Mouse (Mus musculus) C2C12 (cell line): ENCODE data around the gene Ccdc120. TPM values are rescaled to one million over a fixed set of nuclear protein-coding genes. Genes with fewer than 3 reads are reported as not detected.

Source experiments
- H3K27me3 ChIP-seq: one replicate; pipeline ENCODE4 v1.6.1; 2011; ENCODE audit not compliant: control insufficient read depth, insufficient read depth, insufficient read length
- H3K36me3 ChIP-seq: one replicate; pipeline ENCODE4 v1.6.1; 2011; ENCODE audit not compliant: control insufficient read depth, insufficient read depth
- H3K4me3 ChIP-seq: one replicate; pipeline ENCODE4 v1.5.1; 2011; ENCODE audit warnings: mild to moderate bottlenecking, control low read depth; ENCODE audit not compliant: poor library complexity, insufficient read depth, severe bottlenecking
- H3K79me2 ChIP-seq: one replicate; pipeline ENCODE4 v1.6.1; 2011; ENCODE audit not compliant: control insufficient read depth, insufficient read depth
- H3K79me3 ChIP-seq: one replicate; pipeline ENCODE4 v1.6.1; 2011; ENCODE audit warnings: low read depth, control low read depth
- H3ac ChIP-seq: one replicate; pipeline ENCODE3; 2011; ENCODE audit warnings: low read depth; ENCODE audit not compliant: control insufficient read depth, insufficient read length
- CEBPB ChIP-seq: IDR thresholded peaks from one replicate; pipeline ENCODE4 v1.6.1; 2011; ENCODE audit warnings: low read depth, mild to moderate bottlenecking, control low read depth, moderate library complexity
- CTCF ChIP-seq: IDR thresholded peaks from one replicate; pipeline ENCODE4 v1.5.1; 2011; ENCODE audit not compliant: control insufficient read depth, insufficient read depth, insufficient read length
- FOSL1 ChIP-seq: IDR thresholded peaks from one replicate; pipeline ENCODE4 v1.8.0; 2011; ENCODE audit warnings: mild to moderate bottlenecking, low read length; ENCODE audit not compliant: poor library complexity, insufficient read depth, severe bottlenecking
- MAX ChIP-seq: IDR thresholded peaks from one replicate; pipeline ENCODE4 v1.6.1; 2011; ENCODE audit warnings: mild to moderate bottlenecking, control low read depth
- MYOD1 ChIP-seq: IDR thresholded peaks from one replicate; pipeline ENCODE4 v1.6.1; 2011; ENCODE audit warnings: low read depth; ENCODE audit not compliant: control insufficient read depth, insufficient read length
- MYOG ChIP-seq: IDR thresholded peaks from one replicate; pipeline ENCODE4 v1.6.1; 2011; ENCODE audit not compliant: control insufficient read depth, insufficient read length; ENCODE audit errors: extremely low read depth
- USF1 ChIP-seq: IDR thresholded peaks from one replicate; pipeline ENCODE4 v1.6.1; 2011; ENCODE audit warnings: low read depth, mild to moderate bottlenecking, control low read depth, moderate library complexity
- polyA plus RNA-seq: library from polyadenylated mRNA; unstranded; fragments of >200 nt; fragmentation: generic; extraction: Trizol; gene quantifications from one replicate; pipeline ENCODE4 v1.2.1, GENCODE M21; 2012; ENCODE audit warnings: missing spikeins

Gene Ccdc120
- polyA plus RNA-seq, 1 experiment = 9.4 TPM

DNA sequence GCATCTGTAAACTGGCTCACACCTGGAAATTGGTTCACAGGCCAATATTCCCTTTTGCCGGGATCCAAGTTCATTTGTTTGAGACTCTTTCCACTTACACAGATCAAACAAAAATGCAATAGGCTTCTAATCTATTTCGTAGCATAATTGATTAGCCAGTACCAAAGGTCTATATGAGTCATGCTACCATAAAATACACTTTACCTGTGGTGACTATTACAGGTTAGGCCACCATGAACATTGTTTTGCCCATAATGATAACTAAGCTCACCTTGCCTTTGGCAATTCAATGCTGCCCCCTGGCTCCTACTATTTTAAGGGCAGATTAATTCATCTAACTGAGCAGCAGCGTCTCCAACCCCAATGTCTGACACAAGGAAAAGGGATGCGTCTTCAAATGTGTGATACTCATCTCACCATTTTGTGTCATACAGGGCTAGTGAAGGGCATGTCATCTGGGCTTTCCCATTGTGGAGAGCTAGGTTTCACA lies 31.9 kb upstream of the Ccdc120 start:
- no peak overlapping the region for H3K4me3 ChIP-seq
- no peak for TF ChIP-seq USF1
- no peak for TF ChIP-seq CTCF
- no peak for TF ChIP-seq MAX
- no peak for TF ChIP-seq MYOG
- TF ChIP-seq MYOD1 = no peak
- TF ChIP-seq CEBPB = no peak
- TF ChIP-seq FOSL1 = no peak
- H3K79me3 ChIP-seq = no peaks in the 10 kb centered on the region
- no peaks in the 10 kb centered on the region for H3K79me2 ChIP-seq
- H3K27me3 ChIP-seq = no peaks in the 10 kb centered on the region
- H3K36me3 ChIP-seq = no peaks in the 10 kb centered on the region
- no peak overlapping the region for H3ac ChIP-seq

DNA sequence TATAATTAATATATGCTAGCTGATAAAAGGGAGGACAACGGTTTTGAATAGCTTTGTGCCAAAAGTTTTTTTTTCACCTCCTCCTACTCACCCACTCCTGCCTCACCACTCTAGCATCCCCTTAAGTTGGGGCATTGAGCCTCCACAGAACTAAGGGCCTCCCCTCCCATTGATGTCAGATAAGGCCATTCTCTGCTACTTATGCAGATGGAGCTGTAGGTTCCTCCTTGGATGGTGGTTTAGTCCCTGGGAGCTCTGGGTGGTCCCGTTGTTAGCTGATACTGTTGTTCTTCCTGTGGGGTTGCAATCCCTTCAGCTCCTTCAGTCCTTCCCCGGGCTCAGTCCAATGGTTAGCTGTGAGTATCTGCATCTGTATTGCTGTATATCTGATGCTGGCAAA lies 28.6 kb upstream of the Ccdc120 start:
- no peak overlapping the region for H3ac ChIP-seq
- no peaks in the 10 kb centered on the region for H3K79me2 ChIP-seq
- TF ChIP-seq FOSL1 (no peak), CTCF (no peak), MYOD1 (no peak), USF1 (no peak), MAX (no peak), MYOG (no peak), CEBPB (no peak)
- no peaks in the 10 kb centered on the region for H3K27me3 ChIP-seq
- no peak overlapping the region for H3K4me3 ChIP-seq
- H3K36me3 ChIP-seq = no peaks in the 10 kb centered on the region
- no peaks in the 10 kb centered on the region for H3K79me3 ChIP-seq

DNA sequence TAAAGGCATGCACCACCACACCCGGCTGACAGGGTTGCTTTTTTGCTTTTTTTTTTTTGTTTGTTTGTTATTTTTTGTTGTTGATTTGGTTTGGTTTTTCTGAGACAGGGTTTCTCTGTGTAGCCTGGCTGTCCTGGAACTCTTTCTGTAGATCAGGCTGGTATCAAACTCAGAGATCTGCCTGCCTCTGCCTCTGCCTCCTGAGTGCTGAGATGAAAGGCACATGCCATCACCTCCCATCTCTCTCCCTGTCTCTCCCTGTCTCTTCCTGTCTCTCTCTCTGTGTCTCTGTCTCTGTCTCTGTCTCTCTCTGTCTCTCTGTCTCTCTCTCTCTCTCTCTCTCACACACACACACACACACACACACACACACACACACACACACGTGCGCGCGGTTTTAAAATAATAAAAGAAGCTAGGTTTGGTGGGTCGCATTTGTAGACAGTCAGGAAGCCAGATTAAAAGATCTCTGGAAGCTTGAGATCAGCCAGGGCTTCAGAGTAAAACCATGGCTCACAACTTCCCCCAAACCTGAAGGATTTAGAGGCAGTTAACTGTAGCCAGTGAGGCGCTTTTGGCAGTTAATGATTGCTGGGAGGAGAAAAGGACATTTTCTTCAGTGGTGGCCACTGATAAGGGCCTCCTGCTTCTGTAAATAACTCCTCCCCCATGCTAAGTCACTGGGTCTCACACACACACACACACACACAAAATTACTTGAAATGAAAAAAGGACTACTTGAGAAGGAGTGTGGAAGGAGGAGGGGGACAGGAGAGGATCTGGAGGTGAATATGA lies 27.9 kb upstream of the Ccdc120 start:
- no peak overlapping the region for H3K4me3 ChIP-seq

DNA sequence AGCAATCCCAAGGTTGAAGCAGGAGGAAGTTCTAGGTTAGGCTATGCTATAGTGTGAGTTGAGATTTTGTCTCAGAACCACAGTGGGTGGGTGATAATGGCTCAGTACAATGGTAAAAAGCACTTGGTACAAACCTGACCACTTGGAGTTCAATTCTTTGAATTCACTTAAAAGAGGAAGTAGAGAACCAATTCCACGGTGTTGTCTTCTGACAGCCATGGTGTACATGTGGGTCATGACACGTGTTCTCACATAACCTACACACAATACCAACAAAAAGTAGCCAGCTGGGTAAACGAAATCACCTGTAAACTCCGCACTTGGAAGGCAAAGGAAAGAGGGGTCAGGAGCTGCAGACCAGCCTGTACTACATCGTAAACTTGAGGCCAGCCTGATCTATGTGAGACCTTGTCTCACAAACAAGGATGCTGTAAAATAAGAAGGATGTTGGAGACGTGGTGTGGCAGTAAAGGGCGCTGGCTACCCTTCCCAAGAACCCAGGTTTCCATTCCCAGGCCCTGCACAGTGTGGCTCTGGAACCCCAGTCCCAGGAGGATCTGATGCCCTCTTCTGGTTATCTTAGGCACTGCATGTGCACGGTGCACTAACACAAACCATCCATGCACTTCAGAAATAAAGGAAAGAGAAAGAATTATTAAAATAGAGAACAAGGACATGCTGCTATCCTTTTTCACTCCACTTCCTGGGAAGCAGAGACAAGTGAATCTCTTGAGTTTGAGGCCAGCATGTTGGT lies 25.8 kb upstream of the Ccdc120 start:
- TF ChIP-seq USF1 (no peak), CEBPB (no peak), FOSL1 (no peak), MYOD1 (no peak), CTCF (peak; percentile 21), MAX (no peak)
- no peak overlapping the region for H3ac ChIP-seq
- H3K36me3 ChIP-seq = peaks cover 14% of the 10 kb centered on the region
- H3K79me3 ChIP-seq = no peaks in the 10 kb centered on the region
- no peaks in the 10 kb centered on the region for H3K27me3 ChIP-seq
- no peak overlapping the region for H3K4me3 ChIP-seq
- no peaks in the 10 kb centered on the region for H3K79me2 ChIP-seq

More for the DNA sequence above, 27.9 kb upstream of the Ccdc120 start:
- Histone ChIP-seq H3K36me3 (peaks cover 4% of the 10 kb centered on the region), H3K79me3 (no peaks in the 10 kb centered on the region), H3K27me3 (no peaks in the 10 kb centered on the region), H3ac (no peak overlapping the region), H3K79me2 (no peaks in the 10 kb centered on the region)
- TF ChIP-seq CTCF (no peak), MYOG (no peak), FOSL1 (no peak), CEBPB (no peak), MAX (no peak), USF1 (no peak), MYOD1 (no peak)

DNA sequence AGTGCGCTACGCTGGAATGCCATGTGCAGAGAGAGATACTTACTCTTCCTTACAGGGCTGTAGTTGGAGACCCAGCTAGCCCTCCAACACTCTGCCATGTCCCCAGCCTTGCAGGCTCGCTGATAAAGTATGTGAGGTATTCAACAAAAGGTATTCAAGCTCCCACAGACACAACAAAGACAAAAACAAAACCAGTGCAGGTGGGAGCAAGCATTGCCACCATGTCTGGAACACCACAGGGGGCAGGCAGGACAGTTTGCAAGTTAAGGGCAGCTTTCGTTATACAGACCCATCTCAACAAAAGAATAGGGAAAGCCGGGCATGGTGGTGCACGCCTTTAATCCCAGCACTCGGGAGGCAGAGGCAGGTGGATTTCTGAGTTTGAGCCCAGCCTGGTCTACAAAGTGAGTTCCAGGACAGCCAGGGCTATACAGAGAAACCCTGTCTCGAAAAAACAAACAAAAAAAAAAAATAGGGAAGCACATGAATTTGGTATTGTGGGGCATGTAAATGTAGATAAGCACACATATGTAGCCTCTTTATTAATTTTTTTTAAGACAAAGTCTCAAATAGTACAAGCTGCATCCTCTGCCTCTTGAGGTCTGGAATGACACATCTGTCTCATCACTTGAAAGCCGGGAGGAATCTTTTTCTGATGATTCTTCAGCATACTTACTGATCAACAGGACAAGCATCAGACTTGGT lies 24.9 kb upstream of the Ccdc120 start:
- H3K79me3 ChIP-seq = no peaks in the 10 kb centered on the region
- no peaks in the 10 kb centered on the region for H3K79me2 ChIP-seq

More for the DNA sequence above, 24.9 kb upstream of the Ccdc120 start:
- H3ac ChIP-seq = no peak overlapping the region
- no peak for TF ChIP-seq MYOD1
- TF ChIP-seq USF1 = no peak
- no peak for TF ChIP-seq CTCF
- TF ChIP-seq FOSL1 = no peak
- no peak for TF ChIP-seq CEBPB
- TF ChIP-seq MYOG = no peak
- TF ChIP-seq MAX = no peak
- H3K36me3 ChIP-seq = peaks cover 14% of the 10 kb centered on the region
- no peak overlapping the region for H3K4me3 ChIP-seq
- H3K27me3 ChIP-seq = no peaks in the 10 kb centered on the region
